Mouse (Mus musculus): Measurements from ENCODE around the gene Daam1.

Daam1 gene

DNA sequence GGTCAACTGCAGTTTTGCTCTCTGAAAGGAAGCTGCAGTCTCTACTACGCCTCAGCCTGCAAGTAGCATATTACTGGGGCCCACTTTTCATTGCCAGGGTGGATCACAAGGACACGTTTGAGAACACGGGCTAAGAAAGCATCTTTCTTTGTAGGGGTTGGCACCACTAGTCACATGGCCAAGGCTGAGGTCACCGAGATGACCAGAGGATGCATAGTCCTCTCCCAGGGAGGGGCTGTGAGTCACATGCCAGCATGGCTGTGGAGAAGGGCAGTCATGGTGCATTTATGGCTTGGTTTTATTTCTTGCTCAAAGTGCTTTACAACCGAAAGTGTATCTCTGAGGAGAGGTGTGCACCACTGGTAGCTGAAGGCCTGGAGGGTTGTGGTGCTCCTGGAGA is 67.4 kb downstream of the Daam1 start:
- DNase-seq (ENCODE audit: low spot score in 2 of 2), result no peak

DNA sequence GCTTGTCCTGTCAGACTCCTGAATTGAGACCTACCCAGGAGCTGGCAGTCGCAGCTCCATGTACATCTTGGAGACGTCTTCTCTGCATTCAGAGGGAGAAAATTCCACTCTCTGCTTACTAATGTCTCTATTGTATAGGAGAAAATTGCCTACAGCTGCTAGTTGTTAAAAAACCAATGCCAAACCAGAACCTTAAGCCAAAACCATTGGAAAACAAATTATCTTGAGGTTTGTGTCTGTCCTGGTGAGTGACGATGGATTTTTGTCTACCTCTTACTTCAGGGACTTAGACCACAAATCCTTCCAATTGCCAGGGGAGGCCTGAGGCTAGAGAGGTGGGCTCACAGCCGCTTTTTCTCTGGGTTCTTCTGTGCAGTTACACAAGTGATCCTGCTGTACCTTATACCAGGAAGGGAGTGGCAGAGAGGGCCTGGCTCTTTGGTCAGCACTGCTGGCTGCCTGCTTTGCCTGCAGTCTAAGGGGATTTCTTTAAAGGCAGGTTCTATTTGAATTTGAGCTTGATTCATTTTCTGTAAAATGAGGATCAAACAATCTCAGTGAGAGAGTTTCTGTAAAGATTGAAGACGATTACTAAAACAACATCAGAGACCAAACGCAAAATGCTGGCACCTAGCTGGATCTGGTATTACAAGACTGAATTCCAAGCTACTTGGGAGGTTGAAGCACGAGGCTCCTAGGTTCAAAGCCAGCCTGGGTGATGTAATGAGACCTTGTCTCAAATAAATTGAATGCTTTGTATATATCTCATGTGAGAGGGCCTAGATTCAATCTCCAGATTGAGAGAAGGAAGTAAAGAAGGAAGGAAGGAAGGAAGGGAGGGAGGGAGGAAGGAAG is 68.0 kb downstream of the Daam1 start:
- no peak for DNase-seq (ENCODE audit: low spot score in 2 of 2)

DNA sequence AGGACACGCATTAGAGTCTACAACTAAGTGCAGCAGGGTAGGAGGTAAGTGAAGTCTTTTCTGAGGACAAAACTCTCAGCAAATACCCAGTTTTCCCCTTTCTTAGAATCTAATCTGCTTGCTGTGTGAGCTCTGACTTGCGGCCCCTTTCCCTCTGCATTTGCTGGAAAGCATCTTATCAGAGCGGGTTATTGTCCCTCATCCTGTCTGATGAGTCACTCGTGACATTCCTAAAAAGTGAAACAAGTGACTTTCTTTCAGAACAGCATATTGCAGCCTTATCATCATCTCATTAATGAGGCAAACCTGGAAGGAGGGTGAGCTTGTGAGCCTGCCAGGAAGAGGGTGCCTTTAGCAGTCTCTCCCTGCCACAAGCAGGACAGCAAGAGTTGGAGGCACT is 68.7 kb downstream of the Daam1 start:
- DNase-seq (ENCODE audit: low spot score in 2 of 2), result no peak

DNA sequence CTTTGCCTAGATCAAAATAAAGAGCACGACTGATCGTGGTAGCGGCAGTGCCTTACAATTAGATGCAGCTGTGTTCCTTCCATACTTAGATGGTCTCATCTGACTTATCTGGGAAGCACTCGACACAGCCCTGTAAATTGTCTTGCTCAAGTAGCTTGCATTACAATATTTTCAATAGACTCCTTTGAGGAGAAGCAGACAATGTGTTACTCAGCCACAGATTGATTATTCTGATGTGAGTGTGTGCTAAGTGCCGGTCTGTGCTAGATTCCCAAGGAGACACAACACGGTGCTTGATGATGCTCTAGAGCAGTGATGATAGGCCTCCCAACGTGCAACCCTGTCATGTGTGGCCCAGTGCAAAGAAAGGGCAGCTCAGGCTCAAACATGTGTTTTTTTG is 70.3 kb downstream of the Daam1 start:
- no peak for DNase-seq (ENCODE audit: low spot score in 2 of 2)

DNA sequence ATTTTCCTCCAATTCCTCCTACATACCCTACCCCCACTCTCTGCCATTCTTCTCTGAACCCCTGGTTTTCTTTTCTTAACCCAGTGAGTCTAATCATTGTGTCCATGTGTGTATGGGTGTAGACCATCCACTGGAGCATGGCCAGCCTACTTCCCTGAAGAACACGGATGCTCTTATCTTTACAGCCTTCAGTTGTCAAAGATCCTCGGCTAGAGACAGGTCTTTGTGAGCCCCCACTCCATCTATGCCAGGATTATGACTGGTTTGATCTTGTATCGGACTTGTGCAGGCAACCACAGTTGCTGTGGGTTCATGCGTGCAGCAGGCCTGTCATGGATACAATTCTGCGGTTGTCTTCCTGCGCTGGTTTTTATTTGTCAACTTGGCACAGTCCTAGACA is 71.0 kb downstream of the Daam1 start:
- DNase-seq (ENCODE audit: low spot score in 2 of 2), result no peak

DNA sequence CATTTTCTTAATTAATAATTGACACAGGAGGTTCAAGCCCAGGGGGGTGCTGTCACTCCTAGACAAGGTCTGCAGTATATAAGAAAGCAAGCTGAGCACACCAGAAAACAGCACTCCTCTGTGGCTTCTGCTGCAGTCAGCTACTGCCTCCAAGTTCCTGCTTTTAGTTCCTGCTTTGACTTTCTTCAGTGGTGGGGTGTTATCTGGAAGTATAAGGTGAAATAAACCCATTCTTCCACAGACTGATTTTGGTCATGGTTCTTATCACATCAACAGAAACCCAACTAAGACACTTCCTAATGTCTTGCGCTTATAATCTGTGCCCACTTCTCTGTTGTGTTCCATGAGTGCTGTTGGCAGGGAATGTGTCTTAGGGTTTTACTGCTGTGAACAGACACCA is 71.4 kb downstream of the Daam1 start:
- DNase-seq (ENCODE audit: low spot score in 2 of 2), result no peak

DNA sequence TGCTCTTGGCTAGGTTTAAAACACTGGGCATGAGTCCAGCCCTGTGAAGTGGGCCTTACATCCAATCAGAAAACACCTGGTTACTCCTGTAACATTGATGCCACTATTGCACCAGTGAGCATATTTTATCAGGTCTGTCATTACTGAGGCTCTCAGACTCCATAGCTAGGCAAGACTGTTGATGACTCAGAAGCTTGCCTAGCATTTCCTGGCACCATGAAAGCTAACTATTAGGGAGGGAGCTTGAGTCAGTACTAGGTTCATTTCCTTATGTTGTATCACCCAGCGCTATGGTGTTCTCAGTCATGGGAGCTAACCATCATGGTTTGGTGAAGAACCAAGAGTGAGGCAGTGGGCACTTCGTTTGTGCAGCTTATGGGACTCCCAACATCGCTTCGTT is 72.3 kb downstream of the Daam1 start:
- DNase-seq (ENCODE audit: low spot score in 2 of 2), result no peak

DNA sequence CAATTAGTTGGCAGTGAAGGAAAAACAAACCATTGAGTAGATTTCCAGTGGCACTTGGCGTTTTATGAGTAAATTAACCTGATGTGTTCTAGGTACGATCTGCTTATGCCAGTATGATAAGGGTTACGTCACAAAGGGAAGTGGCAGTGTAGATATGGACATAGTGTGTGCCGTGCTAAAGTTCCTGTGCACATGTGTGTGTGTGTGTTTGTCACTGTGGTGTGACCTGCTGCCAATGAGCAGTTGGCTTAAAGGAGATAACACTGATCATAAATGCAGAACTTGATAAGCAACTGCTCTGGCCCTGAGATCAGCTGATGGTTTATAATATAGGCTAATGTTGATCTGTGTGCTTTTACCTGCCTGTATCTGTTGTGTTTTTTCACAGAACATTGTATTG is 73.4 kb downstream of the Daam1 start:
- DNase-seq (ENCODE audit: low spot score in 2 of 2), result no peak

DNA sequence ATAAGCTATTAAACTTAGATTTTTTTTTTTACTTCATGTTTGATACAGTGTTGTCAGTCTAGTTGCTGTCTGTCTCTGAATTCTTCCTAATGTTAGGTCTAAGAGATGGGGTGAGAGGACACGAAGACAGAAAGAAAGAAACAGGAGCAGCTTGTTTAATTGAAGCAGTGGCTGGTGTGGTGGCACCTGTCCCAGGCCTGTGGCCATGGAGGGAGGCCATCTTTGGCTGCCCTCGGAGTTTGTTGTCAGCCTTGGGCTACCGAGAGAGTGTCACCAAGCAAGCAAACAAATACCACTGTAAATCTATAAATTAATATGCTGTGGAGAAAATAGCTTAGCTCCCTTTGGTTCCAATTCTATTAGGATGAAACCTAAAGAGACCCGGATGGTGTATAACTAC is 74.0 kb downstream of the Daam1 start:
- DNase-seq (ENCODE audit: low spot score in 2 of 2), result no peak

DNA sequence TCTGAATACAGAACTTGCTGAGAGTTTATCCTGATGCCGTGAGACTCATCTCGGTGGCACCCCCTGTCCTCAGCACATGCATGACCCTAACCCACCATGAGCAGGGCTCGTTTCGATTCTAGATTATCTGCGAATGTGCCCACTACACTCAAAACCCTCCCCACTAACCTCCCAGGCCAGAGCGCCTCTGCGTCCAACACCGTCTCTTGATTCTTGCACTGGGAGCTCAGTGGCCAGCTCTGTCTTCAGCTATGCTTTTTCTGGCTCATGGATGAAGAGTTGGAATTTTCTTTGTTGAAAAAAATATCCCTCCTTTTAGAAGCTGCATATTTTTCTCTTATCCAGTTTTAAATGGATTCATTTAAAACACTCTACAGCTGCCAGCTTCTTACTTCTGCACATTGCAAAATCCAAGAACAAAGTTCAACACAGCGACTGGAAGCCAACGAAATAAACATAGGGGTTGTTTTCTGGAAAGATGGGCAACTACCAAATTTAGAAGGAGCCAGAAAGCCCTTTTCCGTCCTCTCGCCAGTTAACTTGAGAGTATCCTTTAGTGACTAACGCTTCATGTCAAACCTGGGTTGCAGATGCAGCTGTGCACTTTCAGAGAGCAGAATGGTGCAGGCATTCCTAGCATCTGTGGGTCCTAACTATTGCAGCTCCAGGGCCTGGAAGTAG is 74.9 kb downstream of the Daam1 start:
- no peak for DNase-seq (ENCODE audit: low spot score in 2 of 2)

DNA sequence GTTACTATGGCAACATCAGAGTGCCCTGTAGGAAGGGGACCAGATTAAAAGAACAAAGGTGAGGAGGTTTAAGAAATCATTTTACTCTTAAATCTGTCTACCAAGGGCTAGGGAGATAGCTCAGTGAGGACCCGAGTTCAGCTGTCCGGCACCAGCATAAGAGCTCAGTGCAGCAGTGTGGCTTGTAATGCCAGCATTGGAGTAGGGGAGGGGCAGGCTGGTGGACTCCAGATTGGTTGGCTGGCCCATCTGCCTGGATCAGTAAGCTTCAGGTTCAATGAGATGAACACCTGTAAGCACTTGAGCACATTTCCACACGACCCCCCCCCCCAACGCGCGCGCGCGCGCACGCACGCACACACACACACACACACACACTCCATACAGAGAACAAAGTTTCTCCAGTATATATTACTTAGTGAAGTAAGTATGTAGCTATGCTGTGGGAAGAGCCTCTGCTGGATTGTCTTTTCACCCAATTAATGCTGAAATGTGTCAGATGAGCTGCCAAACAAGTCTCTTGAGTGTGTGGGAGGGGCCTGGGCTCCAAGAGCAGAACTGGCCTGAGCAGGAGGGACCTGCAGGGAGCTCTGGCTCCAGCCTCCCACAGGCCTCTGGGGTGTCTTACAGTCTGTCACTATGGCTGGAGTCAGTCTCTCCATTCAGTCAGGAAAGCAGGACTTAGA is 75.8 kb downstream of the Daam1 start:
- no peak for DNase-seq (ENCODE audit: low spot score in 2 of 2)

DNA sequence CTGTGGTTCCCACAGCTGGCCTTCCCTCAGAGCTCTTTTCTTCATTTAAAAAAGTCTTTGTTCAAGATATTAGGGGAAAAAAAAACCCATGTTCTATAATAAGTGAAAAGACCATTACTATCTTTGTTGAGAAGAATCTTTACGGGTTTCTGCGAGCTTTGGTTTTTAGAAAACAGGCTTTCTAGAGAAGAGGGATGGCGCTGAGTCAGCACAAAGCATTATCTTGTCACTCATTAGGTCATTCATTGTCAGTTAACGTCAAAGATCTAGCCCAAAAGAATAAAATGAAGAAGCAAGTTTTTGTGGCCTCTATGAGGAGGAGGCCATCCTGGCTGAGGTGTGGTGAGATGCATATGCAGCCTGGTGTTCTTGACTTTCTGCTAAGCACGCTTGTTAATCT is 78.1 kb downstream of the Daam1 start:
- DNase-seq (ENCODE audit: low spot score in 2 of 2), result no peak

DNA sequence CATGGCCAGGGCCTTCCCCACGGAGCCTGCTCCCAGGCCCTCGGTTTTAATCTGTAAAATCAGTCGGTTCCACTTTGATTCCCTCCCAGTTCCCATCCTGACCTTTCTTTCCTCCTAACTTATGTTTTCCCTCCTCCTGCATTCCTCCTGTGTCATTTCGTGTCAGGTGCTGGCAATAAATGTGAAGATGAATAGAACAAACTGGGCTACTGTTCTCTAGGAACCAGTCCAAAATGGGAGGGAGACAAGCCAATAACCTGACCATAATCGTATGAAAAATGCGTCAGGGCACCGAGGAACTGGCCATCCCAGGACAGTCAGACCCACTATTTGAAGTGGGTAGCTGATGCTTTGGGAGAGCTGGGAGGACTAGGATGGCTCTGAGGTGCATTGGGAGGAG is 79.4 kb downstream of the Daam1 start:
- DNase-seq (ENCODE audit: low spot score in 2 of 2), result no peak

DNA sequence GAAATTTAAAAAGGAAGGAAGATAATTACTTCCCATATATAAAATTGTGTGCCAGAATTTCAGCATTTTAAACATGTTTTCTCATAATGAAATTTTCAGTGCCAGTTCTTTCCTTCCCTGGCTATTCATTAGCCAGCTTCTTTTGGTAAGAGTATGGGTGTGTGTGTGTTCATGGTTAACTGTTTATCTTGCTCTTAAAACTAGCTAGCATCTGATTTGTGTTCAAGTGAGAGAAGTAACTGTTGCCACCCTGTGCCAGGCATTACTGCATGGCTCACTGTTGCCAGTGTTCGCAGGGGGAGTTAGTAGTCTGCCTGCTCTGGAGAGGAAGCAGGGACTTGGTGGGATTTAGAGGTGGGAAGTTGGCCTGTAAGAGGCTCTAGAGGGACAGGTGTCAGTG is 81.4 kb downstream of the Daam1 start:
- DNase-seq (ENCODE audit: low spot score in 2 of 2), result no peak

DNA sequence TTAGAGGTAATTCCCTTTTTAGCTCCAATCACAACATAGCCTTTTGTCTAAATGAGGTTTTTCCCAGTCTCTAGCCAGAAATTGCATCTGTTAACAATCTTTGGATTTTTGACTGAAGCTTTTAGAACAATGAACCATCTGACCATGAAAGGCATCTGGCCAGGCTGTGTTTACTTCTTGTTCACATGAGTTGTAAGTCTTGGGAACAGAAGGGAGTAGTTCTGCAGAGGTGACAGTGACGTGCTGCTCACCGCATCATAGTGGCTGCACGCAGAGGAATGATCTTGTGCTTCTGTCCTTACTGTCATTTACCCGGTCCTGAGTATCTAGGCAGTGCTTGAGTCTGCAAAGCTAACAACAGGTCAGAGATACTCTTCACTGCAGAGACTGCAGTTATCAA is 88.3 kb downstream of the Daam1 start:
- DNase-seq (ENCODE audit: low spot score in 2 of 2), result no peak

DNA sequence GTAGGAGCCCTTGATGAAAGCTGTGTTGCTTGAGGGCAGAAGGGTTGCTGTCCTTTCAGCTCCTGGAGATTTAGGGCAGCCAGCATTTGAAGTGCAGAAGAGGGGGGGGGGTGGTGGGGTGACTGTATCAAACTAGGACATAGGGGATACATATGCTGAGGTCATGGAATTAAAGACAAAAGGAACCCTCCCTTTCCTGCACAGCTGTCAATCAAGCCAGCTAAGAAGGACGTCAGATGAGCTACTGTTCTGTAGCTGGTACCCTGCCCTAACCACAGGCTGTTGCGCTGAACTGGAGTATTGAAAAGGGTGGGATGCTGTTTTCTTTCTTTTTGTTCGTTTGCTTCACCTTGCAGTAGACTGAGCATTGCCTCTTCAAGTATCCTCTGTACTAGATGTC is 89.1 kb downstream of the Daam1 start:
- DNase-seq (ENCODE audit: low spot score in 2 of 2), result no peak

DNA sequence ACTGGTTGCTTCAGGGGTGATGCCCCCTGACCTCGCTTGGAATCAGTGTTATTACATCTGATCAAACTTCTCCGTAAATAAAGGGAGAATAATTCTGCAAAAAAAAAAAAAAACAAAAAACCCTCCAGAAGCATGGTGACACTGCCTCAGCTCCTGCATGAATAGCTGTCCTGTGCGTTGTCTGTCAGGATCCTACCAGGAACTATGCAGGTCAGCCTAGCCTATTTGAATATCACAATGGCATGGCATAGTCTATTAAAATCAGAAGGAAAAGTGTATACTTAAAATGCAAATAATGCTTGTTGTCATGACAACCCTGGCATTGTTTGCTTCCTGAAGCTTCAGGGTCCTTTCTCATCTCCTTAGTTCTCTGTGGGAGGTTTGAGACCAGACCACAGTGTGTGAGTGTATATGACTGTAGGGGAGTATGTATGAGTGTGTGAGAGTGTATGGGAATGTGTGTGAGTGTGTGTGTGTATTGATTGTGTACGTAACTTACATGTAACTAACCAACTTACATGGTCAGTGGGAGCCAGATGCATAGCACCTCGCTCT is 92.0 kb downstream of the Daam1 start:
- no peak for DNase-seq (ENCODE audit: low spot score in 2 of 2)

DNA sequence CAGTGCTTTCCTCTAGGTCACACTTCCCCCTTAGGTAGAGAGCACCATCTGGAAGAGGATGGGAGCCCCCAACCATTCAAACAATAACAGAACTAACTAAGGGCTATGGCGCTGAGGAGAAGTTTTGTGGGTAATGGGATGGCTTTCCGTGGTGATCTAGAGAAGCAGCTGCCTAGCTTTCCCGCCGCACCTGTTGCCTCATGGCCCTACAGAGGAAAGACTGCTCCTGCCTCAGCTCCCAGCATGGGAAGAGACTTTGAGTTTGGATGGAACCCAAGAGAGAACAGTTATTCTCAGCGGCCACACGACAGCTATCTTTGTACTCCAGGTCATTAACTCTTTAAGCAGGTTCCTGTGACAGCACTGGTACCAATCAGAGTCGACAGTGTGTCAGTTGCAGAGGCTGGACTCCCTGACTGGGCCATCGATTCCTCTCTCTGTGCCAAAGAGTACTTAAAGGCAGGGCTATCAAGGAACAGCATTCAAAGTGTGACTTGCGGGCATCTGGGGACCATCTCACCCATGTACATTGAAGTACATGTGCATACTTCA is 94.2 kb downstream of the Daam1 start:
- DNase-seq (ENCODE audit: low spot score in 2 of 2), result no peak

DNA sequence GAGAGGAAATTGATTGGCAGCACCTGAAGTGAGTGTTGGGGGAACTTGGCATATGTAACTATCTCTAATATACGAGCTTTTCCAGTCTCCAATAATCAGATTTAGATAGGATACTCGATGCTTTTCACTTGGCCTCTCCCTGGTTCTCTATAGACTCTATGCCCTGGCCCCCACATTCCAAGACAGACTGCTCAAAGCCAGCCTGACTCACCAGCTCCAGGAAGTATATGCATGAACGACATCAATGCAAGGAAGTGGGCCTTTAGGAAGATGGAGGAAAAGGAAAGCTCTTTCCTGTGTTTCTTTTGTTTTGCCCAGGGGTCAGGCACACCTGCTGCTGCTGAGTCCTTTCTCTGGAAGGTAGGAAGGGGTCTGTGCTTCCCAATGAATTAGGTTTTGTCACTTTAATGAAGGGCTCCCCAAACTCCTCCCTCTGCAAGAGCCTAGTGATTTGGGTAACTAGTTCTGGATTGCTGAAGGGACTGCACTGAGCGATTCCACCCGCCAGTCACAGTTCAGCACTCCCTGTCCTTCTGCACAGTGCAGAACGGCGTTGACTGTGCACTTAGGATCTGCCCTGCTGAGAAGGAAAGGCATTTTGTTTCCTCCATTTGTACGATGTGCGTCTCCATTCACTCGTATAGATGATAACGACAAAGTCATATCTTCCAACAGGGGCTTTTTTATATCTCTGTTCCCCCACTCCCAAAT is 95.3 kb downstream of the Daam1 start:
- DNase-seq (ENCODE audit: low spot score in 2 of 2), result no peak

DNA sequence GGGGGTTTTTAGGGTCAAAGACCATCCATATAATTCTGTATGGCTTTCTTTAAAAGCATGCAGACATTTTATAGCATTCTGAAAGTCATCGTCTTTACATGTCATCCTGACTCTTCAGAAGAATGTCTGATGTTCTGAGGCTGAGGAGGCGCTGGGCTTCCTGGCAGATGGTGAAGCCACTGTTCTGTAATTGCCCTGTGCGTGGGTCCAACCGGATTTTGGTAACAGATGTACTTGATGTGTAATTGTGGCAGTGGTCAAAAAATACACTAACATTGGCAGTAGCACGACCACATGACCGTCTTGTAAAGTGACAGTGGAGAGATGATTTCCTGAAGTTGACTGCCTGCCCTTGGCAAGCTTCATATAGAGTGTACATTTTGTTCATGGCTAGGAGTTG is 97.2 kb downstream of the Daam1 start:
- no peak for DNase-seq (ENCODE audit: low spot score in 2 of 2)

DNA sequence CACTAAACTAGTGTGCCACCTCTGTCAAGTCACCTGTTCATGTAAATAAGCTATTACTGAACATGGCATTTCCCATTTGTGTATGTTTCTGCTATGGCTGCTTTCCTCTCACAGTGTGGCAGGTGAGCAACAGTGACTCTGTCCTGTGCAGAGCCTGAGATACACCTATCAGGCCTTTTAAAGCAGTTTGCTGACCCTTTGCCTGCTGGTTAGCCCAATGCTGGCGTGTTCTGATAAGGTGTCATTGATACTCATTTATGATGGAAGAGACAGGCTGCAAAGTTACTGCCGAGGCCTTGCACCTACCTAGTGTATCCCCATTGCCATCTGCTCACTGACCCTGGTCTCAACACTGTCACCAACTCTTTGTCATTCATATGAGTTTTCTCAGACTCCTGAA is 99.0 kb downstream of the Daam1 start:
- no peak for DNase-seq (ENCODE audit: low spot score in 2 of 2)
